Mouse (Mus musculus) limb, embryonic 12.5 days (tissue): ENCODE measurements around the gene Cep97. TPM values are rescaled to one million over a fixed set of nuclear protein-coding genes. Genes with fewer than 3 reads are reported as not detected.

Source experiments
- ATAC-seq: fragments of 200-750 bp; cut with Nextera tagmentation; 2 replicates; pipeline ENCODE4 v1.8.0; 2017; ENCODE audit warnings: low read depth, moderate TSS enrichment; ENCODE audit not compliant: insufficient number of reproducible peaks, insufficient read depth, low FRiP score, low TSS enrichment
- H3K27ac ChIP-seq: fragments of 300-500 bp; sonication (generic); 2 replicates; pipeline ENCODE4 v1.5.1; 2016; ENCODE audit warnings: mild to moderate bottlenecking, moderate library complexity
- H3K27me3 ChIP-seq: fragments of 300-500 bp; sonication (generic); 2 replicates; pipeline ENCODE4 v1.6.1; 2016; ENCODE audit warnings: mild to moderate bottlenecking, moderate library complexity
- H3K36me3 ChIP-seq: fragments of 300-500 bp; sonication (generic); 2 replicates; pipeline ENCODE4 v1.6.1; 2016; ENCODE audit warnings: mild to moderate bottlenecking, moderate library complexity
- H3K4me1 ChIP-seq: fragments of 300-500 bp; sonication (generic); replicated peaks from 2 replicates; pipeline ENCODE4 v1.6.1; 2016
- H3K4me2 ChIP-seq: fragments of 300-500 bp; sonication (generic); 2 replicates; pipeline ENCODE4 v1.6.1; 2016; ENCODE audit warnings: mild to moderate bottlenecking, moderate library complexity
- H3K4me3 ChIP-seq: fragments of 300-500 bp; sonication (generic); replicated peaks from 2 replicates; pipeline ENCODE4 v1.5.1; 2016; ENCODE audit warnings: mild to moderate bottlenecking
- H3K9ac ChIP-seq: fragments of 300-500 bp; sonication (generic); replicated peaks from 2 replicates; pipeline ENCODE4 v1.6.1; 2016; ENCODE audit warnings: mild to moderate bottlenecking, moderate library complexity
- H3K9me3 ChIP-seq: fragments of 300-500 bp; sonication (generic); 2 replicates; pipeline ENCODE4 v1.6.1; 2016; ENCODE audit warnings: mild to moderate bottlenecking, moderate library complexity
- WGBS: fragments of 180-500 bp; shearing (Covaris S2); methylation state at CpG from one replicate; pipeline ENCODE4 v1.1.7; 2016; 5-methylcytosine and 5-hydroxymethylcytosine counted together
- polyA plus RNA-seq: library from polyadenylated mRNA; unstranded; fragments of >200 nt; fragmentation: Nextera tagmentation; extraction: Ambion mirVana; gene quantifications from 2 replicates; pipeline ENCODE4 v1.2.1, GENCODE M21; 2016

Cep97 gene
- polyA plus RNA-seq, 1 experiment from 2014 or later = 13.4 TPM

- Histone ChIP-seq H3K27me3 (no peaks in the 10 kb centered on the region), H3K4me2 (no peak overlapping the region), H3K4me1 (peaks cover 11% of the 10 kb centered on the region), H3K4me3 (no peak overlapping the region), H3K9ac (no peak overlapping the region), H3K9me3 (no peaks in the 10 kb centered on the region), H3K27ac (no peak overlapping the region), H3K36me3 (peaks cover under 1% of the 10 kb centered on the region; the same call in 1 of the 2 replicates)
- WGBS = 92% methylated on average over 9 of the region's 9 CpGs
- ATAC-seq = no peak
Measured at GRCm38 (mm10) chr16:55898385-55899002, 36.2 kb downstream of the Cep97 start.

- H3K9ac ChIP-seq = peak overlapping the region; percentile 74
- H3K27ac ChIP-seq = peak overlapping the region; percentile 80
- peaks cover 13% of the 10 kb centered on the region for H3K4me1 ChIP-seq
- H3K36me3 ChIP-seq = no peaks in the 10 kb centered on the region
- H3K27me3 ChIP-seq = no peaks in the 10 kb centered on the region
- peak overlapping the region; percentile 73 for H3K4me3 ChIP-seq
- WGBS = 5% methylated on average over 9 of the region's 9 CpGs
- peak; percentile 38; the same call in 1 of the 2 replicates for ATAC-seq
- no peaks in the 10 kb centered on the region for H3K9me3 ChIP-seq
- peak overlapping the region; percentile 88 for H3K4me2 ChIP-seq
Measured at GRCm38 (mm10) chr16:55895651-55896095, 39.0 kb downstream of the Cep97 start.

GRCm38 (mm10) chr16:55894893-55895650, 39.6 kb downstream of the Cep97 start, which contains the start of gene Nxpe3:
TSS of gene Nxpe3 (minus strand) at chr16:55895285.
- H3K4me1 ChIP-seq = peaks cover 13% of the 10 kb centered on the region

GRCm38 (mm10) chr16:55894536-55894892, 40.1 kb downstream of the Cep97 start:
- no peak for ATAC-seq
- no peaks in the 10 kb centered on the region for H3K9me3 ChIP-seq
- 2% methylated on average over 4 of the region's 4 CpGs for WGBS
- no peak overlapping the region for H3K27ac ChIP-seq
- H3K27me3 ChIP-seq = no peaks in the 10 kb centered on the region
- H3K4me2 ChIP-seq = peak overlapping the region; percentile 88
- peak overlapping the region; percentile 73 for H3K4me3 ChIP-seq
- peaks cover 13% of the 10 kb centered on the region for H3K4me1 ChIP-seq
- H3K9ac ChIP-seq = peak overlapping the region; percentile 74
- H3K36me3 ChIP-seq = peaks cover 7% of the 10 kb centered on the region; the same call in 1 of the 2 replicates

More at GRCm38 (mm10) chr16:55894893-55895650, 39.6 kb downstream of the Cep97 start, which contains the start of gene Nxpe3:
- no peaks in the 10 kb centered on the region for H3K27me3 ChIP-seq
- 1% methylated on average over 71 of the region's 74 CpGs for WGBS
- H3K9ac ChIP-seq = peak within 1 kb of the TSS; percentile 74
- peaks cover 4% of the 10 kb centered on the region; the same call in 1 of the 2 replicates for H3K36me3 ChIP-seq
- H3K27ac ChIP-seq = peak within 1 kb of the TSS; percentile 80
- H3K4me3 ChIP-seq = peak within 1 kb of the TSS; percentile 73
- H3K9me3 ChIP-seq = no peaks in the 10 kb centered on the region
- peak within 1 kb of the TSS; percentile 88 for H3K4me2 ChIP-seq
- peak; percentile 95 for ATAC-seq

- peaks cover 13% of the 10 kb centered on the region for H3K4me1 ChIP-seq
- no peak overlapping the region for H3K27ac ChIP-seq
- H3K9ac ChIP-seq = no peak overlapping the region
- no peak overlapping the region for H3K4me2 ChIP-seq
- no peaks in the 10 kb centered on the region for H3K27me3 ChIP-seq
- peaks cover 8% of the 10 kb centered on the region; the same call in 1 of the 2 replicates for H3K36me3 ChIP-seq
- 79% methylated on average over 8 of the region's 8 CpGs for WGBS
- H3K4me3 ChIP-seq = no peak overlapping the region
- ATAC-seq = no peak
- H3K9me3 ChIP-seq = no peaks in the 10 kb centered on the region
Measured at GRCm38 (mm10) chr16:55893410-55894107, 41.1 kb downstream of the Cep97 start.

GRCm38 (mm10) chr16:55892484-55892883, 42.2 kb downstream of the Cep97 start:
- H3K4me1 ChIP-seq = peaks cover 13% of the 10 kb centered on the region
- H3K4me2 ChIP-seq = no peak overlapping the region
- WGBS = 47% methylated on average over 6 of the region's 7 CpGs
- ATAC-seq = no peak
- H3K27me3 ChIP-seq = no peaks in the 10 kb centered on the region
- H3K27ac ChIP-seq = no peak overlapping the region
- no peaks in the 10 kb centered on the region for H3K9me3 ChIP-seq
- no peak overlapping the region for H3K9ac ChIP-seq
- no peak overlapping the region for H3K4me3 ChIP-seq
- peaks cover 18% of the 10 kb centered on the region for H3K36me3 ChIP-seq

GRCm38 (mm10) chr16:55891346-55891745, 43.3 kb downstream of the Cep97 start:
- H3K4me1 ChIP-seq = peaks cover 13% of the 10 kb centered on the region
- H3K36me3 ChIP-seq = peaks cover 18% of the 10 kb centered on the region
- no peak overlapping the region for H3K4me3 ChIP-seq
- H3K9me3 ChIP-seq = no peaks in the 10 kb centered on the region
- H3K9ac ChIP-seq = no peak overlapping the region
- no peak overlapping the region for H3K4me2 ChIP-seq
- no peak overlapping the region for H3K27ac ChIP-seq
- 91% methylated on average over 7 of the region's 7 CpGs for WGBS
- ATAC-seq = no peak
- H3K27me3 ChIP-seq = no peaks in the 10 kb centered on the region

- peaks cover 13% of the 10 kb centered on the region for H3K4me1 ChIP-seq
- no peak overlapping the region for H3K9ac ChIP-seq
- 91% methylated on average over 19 of the region's 19 CpGs for WGBS
- no peak for ATAC-seq
- no peak overlapping the region for H3K27ac ChIP-seq
- H3K27me3 ChIP-seq = no peaks in the 10 kb centered on the region
- H3K36me3 ChIP-seq = peaks cover 18% of the 10 kb centered on the region
- no peaks in the 10 kb centered on the region for H3K9me3 ChIP-seq
- no peak overlapping the region for H3K4me2 ChIP-seq
- no peak overlapping the region for H3K4me3 ChIP-seq
Measured at GRCm38 (mm10) chr16:55890346-55891136, 44.1 kb downstream of the Cep97 start.

GRCm38 (mm10) chr16:55889451-55889850, 45.2 kb downstream of the Cep97 start:
- peaks cover 18% of the 10 kb centered on the region for H3K36me3 ChIP-seq
- 90% methylated on average over 3 of the region's 3 CpGs for WGBS
- no peak overlapping the region for H3K4me3 ChIP-seq
- H3K4me1 ChIP-seq = peaks cover 11% of the 10 kb centered on the region
- H3K9me3 ChIP-seq = no peaks in the 10 kb centered on the region
- no peak overlapping the region for H3K4me2 ChIP-seq
- no peaks in the 10 kb centered on the region for H3K27me3 ChIP-seq
- no peak overlapping the region for H3K9ac ChIP-seq
- H3K27ac ChIP-seq = no peak overlapping the region
- ATAC-seq = no peak

GRCm38 (mm10) chr16:55888584-55888960, 46.1 kb downstream of the Cep97 start:
- Histone ChIP-seq H3K27ac (no peak overlapping the region), H3K36me3 (peaks cover 18% of the 10 kb centered on the region), H3K4me1 (0 out of 2 replicates have a peak, but pooled peaks cover 3% of the 10 kb centered on the region), H3K4me2 (no peak overlapping the region), H3K9me3 (no peaks in the 10 kb centered on the region), H3K4me3 (no peak overlapping the region), H3K27me3 (no peaks in the 10 kb centered on the region), H3K9ac (no peak overlapping the region)
- WGBS = 82% methylated on average over 3 of the region's 3 CpGs
- ATAC-seq = no peak
